Mouse (Mus musculus): ENCODE results near the gene Mcm3.
"Not testable (repeated sequence)": the region's sequence is repeated elsewhere in the genome, so short reads cannot be mapped to it uniquely, and the experiment has no call there.

Mcm3 gene

GRCm38 (mm10) chr1:20801682-20802390, 18.3 kb downstream of the Mcm3 start:
- peak; percentile 6 for DNase-seq

- no peak for DNase-seq
Observed at GRCm38 (mm10) chr1:20801275-20801674, 18.8 kb downstream of the Mcm3 start.

- no peak for DNase-seq
Observed at GRCm38 (mm10) chr1:20795178-20795577, 24.9 kb downstream of the Mcm3 start.

- DNase-seq = no peak
Observed at GRCm38 (mm10) chr1:20794760-20795159, 25.4 kb downstream of the Mcm3 start.

- no peak for DNase-seq
Observed at GRCm38 (mm10) chr1:20791414-20791813, 28.7 kb downstream of the Mcm3 start.

- DNase-seq = not testable (repeated sequence)
Observed at GRCm38 (mm10) chr1:20790517-20790916, 29.6 kb downstream of the Mcm3 start, which contains the start of gene Il17f. Gene Il17f (minus strand): TSS chr1:20790617.

- DNase-seq = no peak
Observed at GRCm38 (mm10) chr1:20788419-20788818, 31.7 kb downstream of the Mcm3 start.

GRCm38 (mm10) chr1:20787046-20787445, 33.1 kb downstream of the Mcm3 start:
- DNase-seq = no peak

GRCm38 (mm10) chr1:20778366-20778765, 41.7 kb downstream of the Mcm3 start:
- DNase-seq = no peak

- DNase-seq = not testable (repeated sequence)
Observed at GRCm38 (mm10) chr1:20774026-20774730, 45.9 kb downstream of the Mcm3 start.

GRCm38 (mm10) chr1:20766526-20766925, 53.6 kb downstream of the Mcm3 start:
- no peak for DNase-seq

- DNase-seq = no peak
Observed at GRCm38 (mm10) chr1:20761411-20761810, 58.7 kb downstream of the Mcm3 start.

GRCm38 (mm10) chr1:20760331-20760730, 59.8 kb downstream of the Mcm3 start:
- DNase-seq = no peak

- no peak for DNase-seq
Observed at GRCm38 (mm10) chr1:20759799-20760198, 60.3 kb downstream of the Mcm3 start.

- DNase-seq = no peak
Observed at GRCm38 (mm10) chr1:20757586-20757985, 62.5 kb downstream of the Mcm3 start.

GRCm38 (mm10) chr1:20754439-20754838, 65.7 kb downstream of the Mcm3 start:
- no peak for DNase-seq

All from cerebellum, adult 9-11 months (tissue).